Mouse (Mus musculus) G1E-ER4 (cell line): ENCODE measurements around the gene Sox6. TPM values are rescaled to one million over a fixed set of nuclear protein-coding genes. Genes with fewer than 3 reads are reported as not detected.

ENCODE experiments used
- GATA1 ChIP-seq: IDR thresholded peaks from one replicate; pipeline ENCODE4 v1.8.0; 2012; ENCODE audit warnings: low read length, inconsistent platforms
- polyA plus RNA-seq: library from polyadenylated mRNA; stranded (reverse); fragments of >175 nt; gene quantifications from 2 replicates; pipeline ENCODE4 v1.2.3, GENCODE M21; 2012

Sox6 gene
- polyA plus RNA-seq, 1 experiment: 1.5 TPM

GRCm38 (mm10) chr7:115941766-115942165, 96.8 kb downstream of the Sox6 start:
- peak; percentile 97 for TF ChIP-seq GATA1

- TF ChIP-seq GATA1: no peak
Measured at GRCm38 (mm10) chr7:115939292-115939691, 99.3 kb downstream of the Sox6 start.

- no peak for TF ChIP-seq GATA1
Measured at GRCm38 (mm10) chr7:115936908-115937307, 101.7 kb downstream of the Sox6 start.

GRCm38 (mm10) chr7:115915338-115915737, 123.3 kb downstream of the Sox6 start:
- TF ChIP-seq GATA1: no peak

- no peak for TF ChIP-seq GATA1
Measured at GRCm38 (mm10) chr7:115910313-115910712, 128.3 kb downstream of the Sox6 start.

- TF ChIP-seq GATA1: no peak
Measured at GRCm38 (mm10) chr7:115904798-115905207, 133.8 kb downstream of the Sox6 start.

- TF ChIP-seq GATA1: peak; percentile 39
Measured at GRCm38 (mm10) chr7:115903931-115904797, 134.4 kb downstream of the Sox6 start.

- TF ChIP-seq GATA1: no peak
Measured at GRCm38 (mm10) chr7:115903368-115903767, 135.2 kb downstream of the Sox6 start.

GRCm38 (mm10) chr7:115895831-115896230, 142.8 kb downstream of the Sox6 start:
- no peak for TF ChIP-seq GATA1

GRCm38 (mm10) chr7:115895028-115895671, 143.4 kb downstream of the Sox6 start:
- TF ChIP-seq GATA1: peak; percentile 81

GRCm38 (mm10) chr7:115891482-115891881, 147.1 kb downstream of the Sox6 start:
- TF ChIP-seq GATA1: no peak

- no peak for TF ChIP-seq GATA1
Measured at GRCm38 (mm10) chr7:115889926-115890325, 148.7 kb downstream of the Sox6 start.

GRCm38 (mm10) chr7:115888561-115888960, 150.0 kb downstream of the Sox6 start:
- no peak for TF ChIP-seq GATA1

- no peak for TF ChIP-seq GATA1
Measured at GRCm38 (mm10) chr7:115888120-115888519, 150.5 kb downstream of the Sox6 start.

- no peak for TF ChIP-seq GATA1
Measured at GRCm38 (mm10) chr7:115872903-115873302, 165.7 kb downstream of the Sox6 start.

- TF ChIP-seq GATA1: no peak
Measured at GRCm38 (mm10) chr7:115868504-115868903, 170.1 kb downstream of the Sox6 start.

- no peak for TF ChIP-seq GATA1
Measured at GRCm38 (mm10) chr7:115867518-115868270, 170.9 kb downstream of the Sox6 start.
